Mouse (Mus musculus) hindbrain, postnatal 0 days (tissue): ENCODE measurements around the gene Top3a. TPM values are rescaled to one million over a fixed set of nuclear protein-coding genes. Genes with fewer than 3 reads are reported as not detected.

Source experiments
- ATAC-seq: fragments of 200-750 bp; cut with Nextera tagmentation; 2 replicates; pipeline ENCODE4 v1.8.0; 2017; ENCODE audit warnings: mild to moderate bottlenecking, moderate TSS enrichment, moderate library complexity
- DNase-seq: peaks from one replicate; pipeline ENCODE4 v3.0.0-alpha.2; 2015; ENCODE audit warnings: low spot score
- H3K27ac ChIP-seq: fragments of 300-500 bp; sonication (generic); 2 replicates; pipeline ENCODE4 v1.5.1; 2014; ENCODE audit warnings: mild to moderate bottlenecking
- H3K27me3 ChIP-seq: fragments of 300-500 bp; sonication (generic); 2 replicates; pipeline ENCODE4 v1.6.1; 2014; ENCODE audit warnings: low read length, mixed read lengths; ENCODE audit not compliant: insufficient read depth
- H3K36me3 ChIP-seq: fragments of 300-500 bp; sonication (generic); 2 replicates; pipeline ENCODE4 v1.6.1; 2014; ENCODE audit warnings: low read length, mixed read lengths; ENCODE audit not compliant: insufficient read depth
- H3K4me1 ChIP-seq: fragments of 300-500 bp; sonication (generic); 2 replicates; pipeline ENCODE4 v1.6.1; 2014; ENCODE audit warnings: antibody characterized with exemption, low read length, mixed read lengths; ENCODE audit not compliant: insufficient read depth
- H3K4me2 ChIP-seq: fragments of 300-500 bp; sonication (generic); 2 replicates; pipeline ENCODE4 v1.6.1; 2014; ENCODE audit warnings: low read depth, mild to moderate bottlenecking, low read length, moderate library complexity, mixed read lengths
- H3K4me3 ChIP-seq: fragments of 300-500 bp; sonication (generic); 2 replicates; pipeline ENCODE4 v1.5.1; 2014; ENCODE audit warnings: low read length
- H3K9ac ChIP-seq: fragments of 300-500 bp; sonication (generic); replicated peaks from 2 replicates; pipeline ENCODE4 v1.6.1; 2014; ENCODE audit warnings: mild to moderate bottlenecking, low read length, moderate library complexity, mixed read lengths
- H3K9me3 ChIP-seq: fragments of 300-500 bp; sonication (generic); 2 replicates; pipeline ENCODE4 v1.6.1; 2016; ENCODE audit warnings: low read length, mixed read lengths
- CTCF ChIP-seq: IDR thresholded peaks from 2 replicates; pipeline ENCODE4 v1.5.1; 2016; ENCODE audit warnings: antibody characterized with exemption, control low read depth, low read depth
- WGBS: fragments of 180-500 bp; shearing (Covaris S2); extraction: QIAGEN DNeasy Blood & Tissue Kit; methylation state at CpG from one replicate; pipeline ENCODE4 v1.1.7; 2014; 5-methylcytosine and 5-hydroxymethylcytosine counted together
- polyA plus RNA-seq: library from polyadenylated mRNA; unstranded; fragments of >200 nt; fragmentation: Nextera tagmentation; extraction: Ambion mirVana; gene quantifications from 2 replicates; pipeline ENCODE4 v1.2.1, GENCODE M21; 2015
- total RNA-seq: library from RNA; depleted of rRNA; stranded (reverse); fragments of >200 nt; gene quantifications from 2 replicates; pipeline ENCODE4 v1.2.3, GENCODE M21; 2014

Gene Top3a
- total and polyA plus RNA-seq, 2 experiments from 2014 or later = 3.9 to 11.0 TPM

DNA sequence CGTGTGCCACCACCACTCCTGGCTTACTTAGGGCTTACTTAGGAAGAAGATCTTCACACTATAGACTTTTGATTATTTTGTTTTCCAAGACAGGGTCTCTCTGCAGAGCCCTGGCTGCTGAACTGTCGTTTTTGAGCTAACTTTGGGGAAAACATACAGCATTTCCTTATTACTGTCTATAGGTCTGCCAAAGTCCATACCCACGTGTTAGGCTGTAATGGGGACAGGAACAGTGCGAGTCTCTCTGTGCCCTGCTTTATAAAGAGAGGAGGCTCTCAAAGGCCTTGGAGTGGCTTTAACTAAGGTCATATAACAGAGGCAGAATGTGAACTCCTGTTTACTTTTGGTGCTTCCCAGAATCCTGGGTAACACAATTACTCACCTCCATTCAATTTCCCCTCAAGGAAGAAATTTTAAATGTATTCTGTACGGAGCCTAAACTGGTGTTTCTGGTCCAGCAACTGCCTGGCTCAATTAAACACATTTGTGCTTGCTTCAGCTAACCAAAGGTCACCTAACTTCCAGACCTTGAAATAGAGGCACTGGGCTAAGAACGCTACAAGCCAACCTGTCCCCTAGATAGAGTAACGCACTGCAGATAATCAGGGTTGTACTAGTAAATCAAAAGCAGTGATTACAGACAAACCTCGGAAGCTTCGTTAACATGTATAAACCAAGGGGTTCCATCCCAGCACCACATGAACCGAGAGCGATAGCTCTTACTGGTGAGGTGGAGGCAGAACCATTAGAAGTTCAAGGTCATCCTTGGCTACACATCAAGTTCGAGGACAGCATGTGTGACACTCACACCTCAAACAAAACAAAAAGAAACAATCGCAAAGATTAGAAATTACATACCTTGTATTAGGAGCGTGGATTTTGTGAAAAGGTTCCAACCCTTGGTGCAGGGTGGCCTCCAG lies 33.1 kb upstream of the Top3a start:
- Histone ChIP-seq H3K27me3 (no peaks in the 10 kb centered on the region), H3K4me1 (peaks cover 6% of the 10 kb centered on the region; the same call in 1 of the 2 replicates), H3K4me2 (peak overlapping the region; percentile 70), H3K36me3 (no peaks in the 10 kb centered on the region), H3K27ac (no peak overlapping the region), H3K9me3 (no peaks in the 10 kb centered on the region), H3K9ac (no peak overlapping the region), H3K4me3 (peak overlapping the region; percentile 42)
- ATAC-seq = no peak
- no peak for TF ChIP-seq CTCF
- WGBS = 18% methylated on average over 14 of the region's 14 CpGs
- DNase-seq = no peak

DNA sequence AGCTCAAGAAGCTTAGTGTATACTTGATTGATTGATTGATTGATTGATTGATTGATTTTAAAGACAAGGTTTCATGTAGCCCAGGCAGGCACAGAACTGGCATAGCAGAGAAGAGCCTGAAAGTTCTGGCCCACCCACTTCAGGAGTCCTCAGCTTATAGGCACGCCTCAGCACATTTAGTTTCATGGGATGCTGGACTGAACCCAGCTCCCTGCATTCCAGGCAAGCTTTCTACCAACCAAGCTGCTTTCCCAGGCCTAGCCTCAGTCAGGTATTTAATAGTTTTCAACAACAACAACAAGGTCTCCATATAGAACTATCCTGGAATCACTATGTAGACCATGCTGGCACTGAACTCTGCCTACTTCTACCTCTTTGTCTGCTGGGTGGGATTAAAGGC lies 32.4 kb upstream of the Top3a start:
- H3K27me3 ChIP-seq = no peaks in the 10 kb centered on the region
- WGBS = 68% methylated on average over 1 of the region's 1 CpGs
- no peak overlapping the region for H3K9ac ChIP-seq
- no peak overlapping the region for H3K27ac ChIP-seq
- ATAC-seq = no peak
- peak overlapping the region; percentile 70; the same call in 1 of the 2 replicates for H3K4me2 ChIP-seq
- peaks cover 6% of the 10 kb centered on the region; the same call in 1 of the 2 replicates for H3K4me1 ChIP-seq
- TF ChIP-seq CTCF = no peak
- no peak overlapping the region for H3K4me3 ChIP-seq
- no peaks in the 10 kb centered on the region for H3K36me3 ChIP-seq
- DNase-seq = no peak
- H3K9me3 ChIP-seq = no peaks in the 10 kb centered on the region

DNA sequence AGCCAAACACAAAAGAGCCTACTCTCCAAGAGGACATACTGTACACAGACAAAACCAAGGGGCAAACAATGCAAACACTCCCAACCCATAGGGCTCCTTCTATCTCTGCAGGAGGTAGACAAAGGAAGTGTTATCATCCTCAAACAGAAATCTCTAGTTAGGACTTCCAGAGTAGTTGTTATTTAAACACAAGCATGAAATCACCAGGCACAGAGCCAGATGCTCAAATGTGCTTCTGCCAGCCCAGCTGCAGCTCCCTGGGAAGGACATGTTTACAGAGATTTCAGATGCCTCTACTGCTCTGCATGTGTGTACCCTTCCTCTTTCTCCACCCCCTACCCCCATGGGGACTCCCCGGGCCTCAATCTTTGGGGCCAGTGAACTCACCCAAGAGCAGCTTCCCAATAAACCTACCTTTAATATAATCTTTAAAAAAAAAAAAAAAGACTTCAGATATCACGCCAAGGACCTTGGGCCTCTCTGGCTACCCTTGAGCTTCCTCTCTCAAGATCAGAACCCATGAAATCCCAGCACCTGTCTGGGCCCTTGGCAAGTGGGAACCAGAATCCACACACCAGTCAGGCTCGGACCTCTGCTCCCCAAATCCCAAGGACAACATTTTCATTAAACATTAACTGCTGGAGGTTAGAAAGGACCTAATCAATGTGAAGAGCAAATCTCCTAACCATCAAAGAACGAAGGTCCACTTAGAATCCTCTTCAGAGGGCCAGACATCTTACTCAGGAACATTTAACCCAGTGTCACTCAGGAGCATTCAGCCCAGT lies 31.3 kb upstream of the Top3a start:
- no peaks in the 10 kb centered on the region for H3K36me3 ChIP-seq

DNA sequence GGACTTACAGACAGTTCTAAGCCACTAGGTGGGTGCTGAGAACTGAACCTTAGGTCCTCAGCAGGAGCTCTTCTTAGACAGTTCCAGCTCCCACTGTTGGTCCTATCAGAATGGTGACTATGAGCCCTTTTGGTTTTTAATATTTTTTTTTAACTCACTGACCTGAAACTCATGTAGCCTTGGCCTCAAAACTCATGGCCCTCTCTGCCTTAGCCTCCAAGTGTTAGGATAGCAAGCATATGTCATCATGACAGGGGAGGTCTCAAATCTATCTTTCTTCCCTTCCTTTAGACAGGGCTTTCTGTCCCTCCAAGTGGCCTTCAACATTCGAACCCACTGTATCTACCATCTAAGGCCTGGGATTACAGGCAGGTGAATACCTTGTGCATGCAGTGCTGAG lies 23.7 kb upstream of the Top3a start:
- H3K4me2 ChIP-seq = no peak overlapping the region
- 83% methylated on average over 1 of the region's 1 CpGs for WGBS

More for the DNA sequence above, 31.3 kb upstream of the Top3a start:
- Histone ChIP-seq H3K4me1 (peaks cover 6% of the 10 kb centered on the region; the same call in 1 of the 2 replicates), H3K9ac (no peak overlapping the region), H3K27ac (no peak overlapping the region), H3K4me2 (no peak overlapping the region), H3K4me3 (no peak overlapping the region), H3K27me3 (no peaks in the 10 kb centered on the region), H3K9me3 (no peaks in the 10 kb centered on the region)
- DNase-seq (peak; percentile 42), ATAC-seq (no peak)
- 65% methylated on average over 4 of the region's 4 CpGs for WGBS
- TF ChIP-seq CTCF = no peak

DNA sequence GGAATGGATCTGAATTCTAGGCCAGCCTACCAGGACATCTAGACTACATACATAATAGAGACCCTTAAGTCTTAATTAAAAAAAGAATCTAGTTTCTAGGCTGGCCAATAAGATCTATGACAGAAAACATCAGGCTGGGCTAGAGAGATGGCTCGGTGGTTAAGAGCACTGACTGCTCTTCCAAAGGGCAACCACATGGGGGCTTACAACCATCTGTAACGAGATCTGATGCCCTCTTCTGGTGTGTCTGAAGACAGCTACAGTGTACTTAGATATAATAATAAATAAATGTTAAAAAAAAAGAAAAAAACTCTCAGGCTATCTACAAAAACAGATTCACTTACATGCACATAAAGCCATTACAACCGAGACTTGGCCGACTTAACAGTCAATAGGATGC lies 22.8 kb upstream of the Top3a start:
- no peak for DNase-seq
- Histone ChIP-seq H3K4me3 (no peak overlapping the region), H3K27ac (no peak overlapping the region), H3K9me3 (no peaks in the 10 kb centered on the region), H3K9ac (no peak overlapping the region), H3K4me1 (no peaks in the 10 kb centered on the region), H3K27me3 (no peaks in the 10 kb centered on the region), H3K36me3 (no peaks in the 10 kb centered on the region; the same call in 1 of the 2 replicates), H3K4me2 (no peak overlapping the region)
- WGBS = 86% methylated on average over 4 of the region's 4 CpGs
- TF ChIP-seq CTCF = no peak
- no peak for ATAC-seq

More for the DNA sequence above, 23.7 kb upstream of the Top3a start:
- no peak for TF ChIP-seq CTCF
- Histone ChIP-seq H3K4me3 (no peak overlapping the region), H3K36me3 (no peaks in the 10 kb centered on the region; the same call in 1 of the 2 replicates), H3K27ac (no peak overlapping the region), H3K9me3 (no peaks in the 10 kb centered on the region), H3K9ac (no peak overlapping the region), H3K27me3 (no peaks in the 10 kb centered on the region), H3K4me1 (no peaks in the 10 kb centered on the region)
- ATAC-seq (no peak), DNase-seq (no peak)

DNA sequence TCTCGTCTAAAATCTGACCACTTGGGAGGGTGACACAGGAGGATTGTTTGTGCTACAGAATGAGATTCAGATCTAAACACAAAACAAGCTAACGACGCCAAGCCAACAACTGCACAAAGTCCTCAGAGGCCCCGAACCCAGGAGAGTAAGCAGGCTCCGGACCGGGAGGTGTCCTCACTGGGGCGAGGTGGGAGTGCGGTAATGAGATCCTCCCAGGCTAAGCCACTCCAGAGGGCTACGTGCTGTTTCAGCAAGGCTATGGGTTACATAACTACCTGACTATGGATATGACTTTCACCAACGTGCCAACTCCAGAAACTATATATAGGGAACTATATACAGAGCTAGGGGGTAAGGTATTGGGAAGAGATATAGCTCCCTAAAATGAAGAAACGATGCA lies 19.2 kb upstream of the Top3a start:
- Histone ChIP-seq H3K4me2 (no peak overlapping the region), H3K9ac (no peak overlapping the region), H3K27me3 (no peaks in the 10 kb centered on the region), H3K27ac (no peak overlapping the region), H3K4me3 (no peak overlapping the region), H3K9me3 (no peaks in the 10 kb centered on the region), H3K4me1 (no peaks in the 10 kb centered on the region), H3K36me3 (no peaks in the 10 kb centered on the region; the same call in 1 of the 2 replicates)
- no peak for DNase-seq
- no peak for ATAC-seq
- 88% methylated on average over 11 of the region's 11 CpGs for WGBS
- TF ChIP-seq CTCF = no peak
